Mouse (Mus musculus): ENCODE measurements around the gene Prodh2.

Gene Prodh2

GRCm38 (mm10) chr7:30550603-30551002 lies 57.2 kb downstream of the Prodh2 start:
- no peak for DNase-seq

DNA sequence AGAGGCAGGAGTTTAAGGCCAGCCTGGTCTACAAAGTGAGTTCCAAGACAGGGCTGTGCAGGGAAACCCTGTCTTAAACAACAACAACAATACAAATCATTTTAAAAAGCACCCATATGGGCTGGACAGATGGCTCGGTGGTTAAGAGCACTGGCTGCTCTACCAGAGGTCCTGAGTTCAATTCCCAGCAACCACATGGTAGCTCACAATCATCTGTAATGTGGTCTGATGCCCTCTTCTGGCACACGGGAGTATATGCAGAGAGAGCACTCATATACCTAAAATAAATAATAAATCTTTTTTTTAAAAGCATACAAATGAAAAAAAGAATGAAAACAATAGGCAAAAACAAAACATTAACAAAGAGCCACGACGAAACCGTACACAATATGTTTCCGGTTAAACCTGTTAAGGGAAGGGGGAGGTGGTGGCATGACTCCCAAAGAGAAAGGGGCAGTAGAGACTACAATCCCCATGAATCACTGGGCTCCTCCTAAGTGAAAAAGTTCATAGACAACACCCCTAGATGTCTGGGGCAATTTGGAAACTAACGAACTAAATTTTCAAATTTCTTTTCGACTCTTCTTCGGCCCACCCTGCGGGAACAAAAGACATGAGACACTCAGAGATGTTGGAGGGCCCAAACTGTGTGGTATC lies 58.2 kb downstream of the Prodh2 start:
- peak in 1 of 2 experiments; percentile 74 for DNase-seq

- peak; percentile 97 to 99 for DNase-seq
Observed at GRCm38 (mm10) chr7:30552102-30553020, 58.9 kb downstream of the Prodh2 start, which contains the start of the genes Hspb6 and Proser3. TSS of gene Hspb6 (plus strand) at chr7:30552178. TSS of gene Proser3 (minus strand) at chr7:30552299.

DNA sequence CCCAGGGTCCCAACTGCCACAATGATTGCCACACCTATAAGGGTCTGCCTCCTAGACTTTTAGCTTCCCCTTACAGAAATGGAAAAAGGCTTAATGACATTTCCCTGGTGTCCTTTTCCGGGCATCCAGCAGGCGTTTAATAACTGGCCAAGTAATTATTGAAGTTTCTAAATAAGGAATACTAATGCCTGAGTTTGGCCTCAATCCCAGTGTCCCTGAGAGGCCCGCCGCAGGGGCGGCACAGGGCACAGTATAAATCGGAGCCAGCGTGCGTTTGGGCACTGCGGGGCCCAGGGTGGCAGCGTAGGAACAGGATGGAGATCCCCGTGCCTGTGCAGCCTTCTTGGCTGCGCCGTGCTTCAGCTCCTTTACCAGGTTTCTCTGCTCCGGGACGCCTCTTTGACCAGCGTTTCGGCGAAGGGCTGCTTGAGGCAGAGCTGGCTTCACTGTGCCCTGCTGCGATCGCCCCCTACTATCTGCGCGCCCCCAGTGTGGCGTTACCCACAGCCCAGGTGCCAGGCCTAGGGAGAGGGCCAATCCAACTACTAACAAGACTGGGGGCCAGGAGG lies 59.7 kb downstream of the Prodh2 start:
- peak in 1 of 2 experiments; percentile 34 for DNase-seq

- no peak for DNase-seq
Observed at GRCm38 (mm10) chr7:30553810-30554584, 60.6 kb downstream of the Prodh2 start.

DNA sequence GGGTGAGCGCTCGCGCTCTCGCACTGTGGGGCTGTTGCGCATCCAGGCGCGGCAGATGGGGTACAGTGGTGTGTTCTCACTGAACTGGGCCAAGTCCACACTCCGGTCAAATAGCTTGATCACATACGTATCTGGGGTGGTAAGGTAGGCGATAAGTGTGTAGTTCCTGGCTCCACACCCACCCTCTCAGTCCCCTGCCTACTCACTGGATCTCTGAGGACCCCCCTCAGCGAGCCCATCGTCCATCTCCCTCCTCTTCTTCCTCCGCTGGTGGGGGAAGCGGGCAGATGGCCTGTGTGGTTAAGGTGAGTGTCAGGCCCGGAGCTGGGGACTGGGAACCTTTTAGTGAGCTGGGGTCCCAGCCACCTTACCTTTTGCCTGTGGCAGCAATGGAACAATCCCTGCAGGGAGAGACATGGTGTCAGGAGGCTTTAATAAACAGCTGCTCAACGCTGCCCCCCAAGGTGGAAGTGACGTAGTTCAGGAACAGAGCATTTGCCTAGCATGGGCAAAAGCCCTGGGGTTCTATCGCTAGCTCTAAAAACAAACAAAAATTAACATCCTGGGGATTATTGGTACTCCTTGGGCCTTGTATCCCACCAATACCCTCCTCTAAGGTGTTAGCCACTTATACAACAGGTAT lies 63.6 kb downstream of the Prodh2 start:
- no peak for DNase-seq

DNA sequence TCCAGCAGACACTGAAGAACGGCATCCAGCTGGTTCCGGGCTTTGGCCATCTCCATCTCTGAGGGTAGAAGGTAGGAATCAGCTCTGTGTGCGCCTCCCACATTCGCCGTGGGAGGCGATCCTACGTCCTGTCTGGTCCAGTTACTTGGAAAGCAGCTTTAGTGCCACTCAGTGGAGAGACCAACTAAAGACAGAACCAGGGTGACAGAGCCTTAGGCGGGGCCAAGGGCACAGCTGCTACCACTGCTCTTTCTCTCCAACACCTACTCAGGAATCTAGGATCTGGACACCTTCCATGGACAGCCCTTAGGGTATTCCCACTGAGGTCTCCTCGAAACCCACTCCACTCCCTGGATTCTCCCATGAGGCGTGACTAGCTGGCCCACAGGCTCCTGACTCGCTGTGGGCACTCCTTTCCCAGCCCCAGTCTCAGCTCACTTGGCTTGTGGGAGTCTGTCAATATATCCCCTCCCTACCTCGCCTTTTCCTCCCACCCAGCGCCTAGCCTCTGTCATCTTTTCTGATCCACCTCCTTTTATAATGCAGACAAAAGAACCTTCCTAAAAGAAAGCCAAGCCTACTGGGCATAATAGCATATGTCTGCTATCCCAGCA lies 64.6 kb downstream of the Prodh2 start:
- DNase-seq = no peak

DNA sequence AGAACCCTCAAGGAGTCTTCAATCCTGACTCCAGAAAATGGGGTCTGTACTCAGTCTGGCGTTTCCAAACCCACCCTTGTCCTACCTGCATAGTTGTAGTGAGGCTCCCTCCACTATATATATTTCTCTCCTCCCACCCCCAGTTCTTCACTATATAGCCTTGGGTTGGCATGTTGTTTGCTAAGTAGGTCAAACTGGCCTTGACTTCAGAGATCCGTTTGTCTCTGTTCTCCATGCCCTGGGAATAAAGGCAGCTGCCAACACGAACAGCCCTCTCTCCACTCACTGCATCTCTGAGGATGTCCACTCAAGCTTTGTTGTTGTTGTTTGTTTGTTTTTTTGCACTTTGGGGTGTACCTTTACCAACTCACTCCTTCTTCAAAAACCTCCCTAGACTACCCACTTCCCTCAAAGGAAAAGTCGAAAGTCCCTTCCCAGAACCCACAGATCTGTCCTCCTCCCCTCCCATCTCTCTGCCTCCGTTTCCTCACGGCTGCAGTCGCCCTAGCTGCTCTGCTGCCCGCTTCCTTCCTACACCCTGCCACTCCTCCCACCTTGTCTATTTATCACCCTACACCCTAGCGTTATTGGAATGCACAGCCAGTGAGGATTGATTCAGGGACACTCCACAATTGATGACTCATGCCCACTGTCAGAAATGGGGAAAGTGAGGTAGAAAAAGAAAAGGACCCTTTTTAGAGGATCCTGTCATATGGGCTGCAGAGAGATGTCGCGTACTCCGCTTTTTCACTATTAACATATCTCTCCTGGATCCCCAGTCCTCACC lies 65.4 kb downstream of the Prodh2 start:
- DNase-seq = no peak

DNA sequence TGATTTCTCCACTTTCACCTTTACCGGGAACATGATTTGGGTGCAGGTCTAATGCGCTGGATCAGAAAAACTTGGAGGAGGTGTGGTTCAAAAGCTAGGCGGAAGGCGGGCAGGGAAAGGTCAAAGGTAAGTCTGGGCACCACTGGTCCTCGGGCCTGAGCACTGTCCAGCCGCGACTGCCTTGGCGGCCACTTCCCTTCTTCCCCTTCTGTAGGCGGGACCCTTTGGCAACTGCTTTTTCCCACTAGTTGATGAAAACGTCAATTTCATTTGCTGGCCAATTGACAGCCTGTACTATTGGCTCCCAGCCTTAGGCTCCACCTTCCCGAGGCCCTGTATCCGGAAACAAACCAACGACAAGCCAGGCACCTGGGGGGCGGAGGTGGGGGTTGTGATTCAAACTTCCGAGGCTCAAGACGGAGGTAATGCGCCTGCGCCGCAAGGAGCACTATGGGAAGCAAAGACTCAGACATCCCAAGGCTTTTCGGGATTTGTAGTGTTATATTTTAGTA lies 66.1 kb downstream of the Prodh2 start, which contains the start of gene Lin37:
Lin37 (minus strand) TSS at position 396 of the 512 bp plus-strand sequence.
- DNase-seq = peak; percentile 99

DNA sequence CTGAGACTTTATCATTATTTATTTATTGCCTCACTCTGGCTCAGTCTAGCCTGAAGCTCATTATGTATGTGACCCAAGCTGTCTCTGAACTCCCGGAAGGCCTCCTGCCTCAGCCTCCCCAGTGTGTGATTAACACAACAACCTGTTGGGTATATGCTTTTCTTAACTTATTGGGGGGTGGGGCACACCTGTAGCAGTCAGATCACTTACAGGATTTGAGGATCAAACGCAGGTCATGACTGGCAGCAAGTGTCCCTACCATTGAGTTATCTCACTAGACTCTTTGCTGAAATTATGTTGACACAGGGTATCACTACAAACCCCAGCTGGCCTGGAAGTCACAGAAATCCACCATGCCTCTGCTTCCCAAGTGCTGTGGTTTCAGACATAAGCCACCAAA lies 66.9 kb downstream of the Prodh2 start:
- no peak for DNase-seq

- DNase-seq = no peak
Observed at GRCm38 (mm10) chr7:30562526-30563116, 69.2 kb downstream of the Prodh2 start.
